Mouse (Mus musculus) liver, adult 2 months (tissue): ENCODE measurements around the gene Scaf1.

Experiments used
- CTCF ChIP-seq: fragments of 200-500 bp; IDR thresholded peaks from 2 replicates; pipeline ENCODE4 v1.5.1; 2011; ENCODE audit warnings: low read depth, low read length, control low read depth
- POLR2A ChIP-seq: fragments of 200-500 bp; IDR thresholded peaks from 2 replicates; pipeline ENCODE4 v1.6.1; 2011; ENCODE audit warnings: low read length, control low read depth; ENCODE audit not compliant: insufficient read depth; ENCODE audit errors: extremely low read depth

GRCm38 (mm10) chr7:44983085-44983484 is 33.1 kb downstream of the Scaf1 start:
- TF ChIP-seq POLR2A: no peak
- TF ChIP-seq CTCF: peak; percentile 98
